Mouse (Mus musculus): Measurements from ENCODE around the gene Aire.
"Not testable (repeated sequence)": the region's sequence is repeated elsewhere in the genome, so short reads cannot be mapped to it uniquely, and the experiment has no call there.

Aire gene

GRCm38 (mm10) chr10:78049519-78050035, 6.2 kb upstream of the Aire start:
- no peak for DNase-seq (ENCODE audit: low read depth, low spot score)

- DNase-seq (ENCODE audit: low read depth, low spot score): no peak
These were observed 4.8 kb upstream of the Aire start for GRCm38 (mm10) chr10:78048061-78048730.

- DNase-seq (ENCODE audit: low read depth, low spot score): no peak
These were observed 3.0 kb upstream of the Aire start for GRCm38 (mm10) chr10:78046388-78046787.

DNA sequence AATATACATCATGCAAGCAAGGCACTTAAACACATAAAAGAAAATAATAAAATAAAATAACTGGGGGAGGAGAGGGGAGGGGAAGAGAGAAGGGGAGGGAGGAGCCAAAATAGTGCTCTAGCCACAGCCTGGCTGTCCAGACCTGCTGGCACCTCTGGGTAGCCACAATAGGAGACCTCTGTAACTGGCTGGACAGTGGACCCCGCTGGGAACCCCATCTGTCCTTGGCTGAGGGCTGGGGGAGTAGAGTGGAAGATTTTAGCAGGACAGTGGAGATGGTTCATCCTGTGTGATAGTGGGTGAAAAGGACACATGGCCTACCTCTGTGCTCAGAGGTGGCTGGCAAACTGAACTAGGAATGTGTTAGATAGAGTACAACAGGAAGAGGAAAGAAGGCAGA, 1.1 kb upstream of the Aire start:
- no peak for DNase-seq (ENCODE audit: low read depth, low spot score)

- no peak for DNase-seq (ENCODE audit: low read depth, low spot score)
These were observed 559 bp downstream of the Aire start for GRCm38 (mm10) chr10:78042697-78043405.

GRCm38 (mm10) chr10:78042096-78042495, 1.3 kb downstream of the Aire start:
- DNase-seq (ENCODE audit: low read depth, low spot score): no peak

- DNase-seq (ENCODE audit: low read depth, low spot score): no peak
These were observed 1.8 kb downstream of the Aire start, which contains the start of gene Dnmt3l for GRCm38 (mm10) chr10:78041647-78042046. Gene Dnmt3l, plus strand, starts transcription at chr10:78041947.

- no peak for DNase-seq (ENCODE audit: low read depth, low spot score)
These were observed 6.3 kb downstream of the Aire start for GRCm38 (mm10) chr10:78037139-78037538.

DNA sequence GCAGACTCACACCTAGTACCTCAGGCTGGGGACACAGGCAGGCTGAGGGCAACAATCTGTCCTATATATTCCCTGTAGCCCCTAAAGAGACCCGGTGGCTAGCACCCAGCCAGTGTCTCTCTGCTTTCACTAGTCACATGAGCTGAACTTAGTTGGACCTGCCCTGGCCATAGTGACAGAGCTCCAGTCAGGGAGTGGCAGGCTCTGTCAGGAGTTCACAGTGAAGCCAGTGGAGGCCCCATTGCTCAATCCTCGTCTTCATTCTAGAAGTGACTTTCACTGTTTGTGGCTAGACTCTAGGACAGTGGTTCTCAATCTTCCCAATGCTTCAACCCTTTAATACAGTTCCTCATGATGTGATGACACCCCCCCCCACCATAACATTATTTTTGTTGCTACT, 11.4 kb downstream of the Aire start:
- DNase-seq (ENCODE audit: low read depth, low spot score): no peak

DNA sequence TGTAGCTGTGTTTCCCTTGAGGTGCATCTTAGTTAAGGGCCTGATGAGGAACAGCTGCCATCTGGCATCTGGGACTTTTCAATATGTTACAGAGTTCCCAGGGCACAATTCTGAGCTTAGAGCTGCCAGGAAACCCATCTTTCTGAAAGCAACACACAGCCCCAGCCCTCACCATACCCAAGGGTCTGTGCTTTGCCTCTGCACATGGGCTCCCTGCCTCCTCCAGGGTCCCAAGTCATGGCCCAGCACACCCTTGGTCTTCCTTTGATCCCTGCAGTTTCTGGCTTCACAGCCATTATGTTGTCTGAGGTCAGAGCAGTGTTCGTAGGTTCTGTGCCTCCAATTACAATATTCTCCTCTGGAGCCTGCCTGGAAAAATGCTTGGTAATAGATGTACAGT, 14.3 kb downstream of the Aire start:
- DNase-seq (ENCODE audit: low read depth, low spot score): no peak

DNA sequence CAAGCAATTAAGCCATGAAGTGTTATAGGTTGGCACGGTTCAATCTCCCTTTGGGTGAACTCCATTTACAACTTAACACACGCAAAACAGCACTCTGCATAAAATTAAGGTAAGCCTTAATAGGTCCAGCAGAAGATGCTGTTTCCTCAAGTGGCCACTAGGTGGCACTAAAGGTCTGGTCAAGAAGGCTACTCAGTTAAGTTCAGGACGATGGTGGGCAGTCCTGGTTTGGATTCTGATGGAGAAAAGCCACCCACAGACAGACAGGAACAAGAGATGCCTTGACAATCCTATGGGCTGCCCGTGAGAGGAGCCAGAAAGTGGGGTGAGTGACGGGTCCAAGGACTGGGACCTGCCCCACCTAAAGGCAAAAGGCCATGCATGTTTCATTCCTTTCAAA, 15.3 kb downstream of the Aire start:
- DNase-seq (ENCODE audit: low read depth, low spot score): peak; percentile 52

DNA sequence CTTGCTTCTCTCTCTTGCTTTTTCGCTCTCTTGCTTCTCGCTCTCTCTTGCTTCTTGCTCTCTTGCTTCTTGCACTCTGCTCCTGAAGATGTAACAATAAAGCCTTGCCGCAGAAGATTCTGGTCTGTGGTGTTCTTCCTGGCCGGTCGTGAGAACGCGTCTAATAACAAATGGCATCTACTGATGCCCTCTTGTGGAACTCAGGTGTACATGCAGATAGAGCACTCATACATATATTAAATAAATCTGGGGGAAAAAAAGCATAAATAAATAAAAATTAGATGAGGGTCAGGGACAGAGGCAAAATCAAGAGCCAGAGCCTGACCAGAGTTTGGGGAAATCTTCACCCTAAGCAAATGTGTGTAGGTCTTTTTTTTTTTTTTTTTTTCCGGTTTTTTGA, 18.0 kb downstream of the Aire start:
- DNase-seq (ENCODE audit: low read depth, low spot score): not testable (repeated sequence)

GRCm38 (mm10) chr10:78019984-78020383, 23.4 kb downstream of the Aire start:
- not testable (repeated sequence) for DNase-seq (ENCODE audit: low read depth, low spot score)

GRCm38 (mm10) chr10:78019291-78019690, 24.1 kb downstream of the Aire start:
- no peak for DNase-seq (ENCODE audit: low read depth, low spot score)

- no peak for DNase-seq (ENCODE audit: low read depth, low spot score)
These were observed 24.6 kb downstream of the Aire start for GRCm38 (mm10) chr10:78018797-78019203.

DNA sequence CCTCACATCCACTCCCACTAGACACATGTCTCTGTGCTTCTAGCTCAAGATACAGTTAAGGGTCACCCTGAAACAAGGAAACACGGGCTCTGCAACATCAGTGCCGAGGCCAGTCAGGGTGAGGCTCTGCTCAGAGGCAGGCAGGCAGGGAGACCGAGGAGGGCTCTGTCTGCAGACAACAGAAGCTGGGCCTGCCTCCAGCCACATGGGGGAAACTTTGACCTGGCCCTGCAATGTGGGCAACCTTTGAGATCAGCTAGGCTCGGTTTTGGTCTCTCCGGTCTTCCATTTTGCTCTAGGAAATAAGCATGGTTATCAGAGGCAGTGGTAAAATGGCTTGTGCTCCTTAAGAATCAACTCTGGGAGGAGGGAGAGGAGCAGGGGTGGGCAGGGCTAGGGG, 27.0 kb downstream of the Aire start:
- no peak for DNase-seq (ENCODE audit: low read depth, low spot score)

- no peak for DNase-seq (ENCODE audit: low read depth, low spot score)
These were observed 27.9 kb downstream of the Aire start for GRCm38 (mm10) chr10:78015489-78015888.

DNA sequence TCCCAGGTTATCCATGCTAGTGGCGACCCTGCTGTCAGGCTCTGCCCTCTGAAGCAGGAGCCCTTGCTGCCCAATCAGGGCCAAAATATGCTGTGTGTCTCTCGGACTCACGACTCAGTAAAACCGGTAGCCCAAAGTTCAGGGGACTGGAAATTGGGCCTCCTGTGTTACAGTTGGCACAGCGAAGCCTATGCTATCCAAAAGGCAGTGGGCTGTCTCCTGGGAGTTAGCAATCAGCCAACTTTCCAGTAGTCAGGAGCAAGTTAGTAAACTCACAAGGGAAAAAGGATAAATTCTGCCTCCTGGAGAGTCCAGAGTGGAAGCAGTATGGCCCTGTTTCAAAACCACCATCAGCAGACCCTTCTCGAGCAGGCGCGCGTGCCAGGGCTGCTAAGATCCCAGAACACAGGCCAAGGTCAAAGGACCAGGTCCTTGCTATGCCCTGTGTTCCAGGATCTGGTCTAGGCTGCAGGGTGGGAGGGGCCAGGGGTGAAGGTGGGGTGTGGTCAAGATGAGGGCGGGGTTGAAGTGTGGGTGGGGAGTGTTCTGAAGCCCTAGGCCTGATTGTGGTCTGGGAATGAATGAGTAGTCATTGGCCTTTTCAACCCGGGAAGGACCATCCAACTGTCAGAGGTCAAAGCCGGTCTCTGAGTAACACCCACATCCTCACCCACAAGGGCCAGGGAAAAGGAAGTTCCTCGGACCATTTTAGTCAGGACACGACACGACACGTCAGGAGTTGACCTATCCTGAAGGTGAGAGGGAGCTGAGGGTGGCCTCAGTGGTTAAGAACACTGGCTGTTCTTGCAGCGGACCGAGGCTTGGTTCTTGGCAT, 30.5 kb downstream of the Aire start:
- DNase-seq (ENCODE audit: low read depth, low spot score): no peak

DNA sequence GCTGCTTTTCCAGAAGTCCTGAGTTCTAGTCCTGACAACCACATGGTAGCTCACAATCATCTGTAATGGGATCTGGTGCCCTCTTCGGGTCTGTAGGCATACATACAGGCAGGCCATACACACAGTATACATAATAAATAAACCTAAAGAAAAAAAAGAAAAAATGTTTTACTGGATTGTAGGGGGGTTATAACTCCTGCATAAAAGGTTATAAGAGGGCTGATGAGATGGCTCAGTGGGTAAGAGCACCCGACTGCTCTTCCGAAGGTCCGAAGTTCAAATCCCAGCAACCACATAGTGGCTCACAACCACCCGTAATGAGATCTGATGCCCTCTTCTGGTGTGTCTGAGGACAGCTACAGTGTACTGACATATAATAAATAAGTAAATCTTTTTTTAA, 32.3 kb downstream of the Aire start:
- DNase-seq (ENCODE audit: low read depth, low spot score): not testable (repeated sequence)

GRCm38 (mm10) chr10:78010335-78010734, 33.1 kb downstream of the Aire start:
- DNase-seq (ENCODE audit: low read depth, low spot score): no peak

GRCm38 (mm10) chr10:78009945-78010293, 33.5 kb downstream of the Aire start, which contains the start of gene Pfkl:
Gene Pfkl, minus strand, starts transcription at chr10:78010083.
- DNase-seq (ENCODE audit: low read depth, low spot score): no peak

All from brain, embryonic 18.5 days (tissue).